9 mouse cellular contexts compared by ENCODE assay signal in genomic region chr6:24530711-24531420, GRCm38 (mm10). TPM values are rescaled to one million over a fixed set of nuclear protein-coding genes. Genes with fewer than 3 reads are reported as not detected.
DNase-seq lines count a peak whose midpoint lies in the region; ATAC-seq lines count a peak whose summit lies in the region.
"Had no signal": no experiment of that assay in that cellular context is flagged by ENCODE, and none has a peak within 500 bp of the region (broad histone marks: within the 10 kb centered on the region; RNA-seq: fewer than 3 reads in every experiment).

No protein-coding gene starts in this region.

- H3K4me3 ChIP-seq in heart, embryonic 12.5 days, result peak overlapping the region; percentile 27
- H3K4me3 ChIP-seq in liver, embryonic 15.5 days (replicated peaks), result no peak overlapping the region

- H3K9me3 ChIP-seq in heart, embryonic 12.5 days (replicated peaks), result no peaks in the 10 kb centered on the region
- no peaks in the 10 kb centered on the region for H3K9me3 ChIP-seq in liver, embryonic 15.5 days (replicated peaks)

- peak; percentile 21 for DNase-seq in gastrocnemius, adult 18-20 months (ENCODE audit: low spot score)
- no peak for DNase-seq in gastrocnemius, adult 8-10 months (ENCODE audit: low spot score in 2 of 2)
- DNase-seq in NIH3T3 (ENCODE audit: low read depth), result peak; percentile 28
- DNase-seq in left cerebral cortex, adult 8-10 months (ENCODE audit: low spot score in 2 of 2), result no peak
- no peak for DNase-seq in right cerebral cortex, postnatal 36 days (ENCODE audit: low spot score in 2 of 2)
- DNase-seq in urinary bladder, postnatal 10 days (ENCODE audit: low spot score), result no peak

- H3K9ac ChIP-seq in heart, embryonic 12.5 days, result peak overlapping the region; percentile 30; the same call in 1 of the 2 replicates
- no peak overlapping the region for H3K9ac ChIP-seq in liver, embryonic 15.5 days

- 0 out of 2 replicates have a peak, but pooled peaks have one; percentile 33 for ATAC-seq in heart, embryonic 12.5 days (ENCODE audit: insufficient number of reproducible peaks, low FRiP score)
- ATAC-seq in liver, embryonic 15.5 days (ENCODE audit: insufficient read depth), result no peak

- peaks cover 31% of the 10 kb centered on the region for H3K4me1 ChIP-seq in heart, embryonic 12.5 days (replicated peaks)
- H3K4me1 ChIP-seq in liver, embryonic 15.5 days (replicated peaks), result peaks cover 22% of the 10 kb centered on the region

- no peaks in the 10 kb centered on the region for H3K36me3 ChIP-seq in heart, embryonic 12.5 days
- H3K36me3 ChIP-seq in liver, embryonic 15.5 days (replicated peaks), result no peaks in the 10 kb centered on the region

- peak overlapping the region; percentile 71 for H3K27ac ChIP-seq in heart, embryonic 12.5 days (ENCODE audit: poor library complexity, severe bottlenecking)
- H3K27ac ChIP-seq in liver, embryonic 15.5 days (replicated peaks), result no peak overlapping the region

- 30% methylated on average over 11 of the region's 11 CpGs for WGBS in heart, embryonic 12.5 days
- 46% methylated on average over 11 of the region's 11 CpGs for WGBS in liver, embryonic 15.5 days (ENCODE audit: insufficient replicate concordance)

- H3K27me3 ChIP-seq in heart, embryonic 12.5 days (replicated peaks), result no peaks in the 10 kb centered on the region
- no peaks in the 10 kb centered on the region for H3K27me3 ChIP-seq in liver, embryonic 15.5 days

- H3K4me2 ChIP-seq in heart, embryonic 12.5 days, result peak overlapping the region; percentile 59
- peak overlapping the region; percentile 33 for H3K4me2 ChIP-seq in liver, embryonic 15.5 days

RNA-seq across cellular contexts. Expression of gene Asb15, which starts 2.9 kb away (rescaled TPM):
- total RNA-seq in gastrocnemius, adult 18-20 months (2021), result 10 to 100 TPM; 69.6 to 81.3 TPM
- total RNA-seq in gastrocnemius, adult 8-10 months (2022), result 10 to 100 TPM; 61.5 to 83.0 (median 66.8) TPM
- polyA plus RNA-seq in heart, embryonic 12.5 days (2016; fragmentation: Nextera tagmentation; extraction: Ambion mirVana), result 0.24 TPM in 1 of 2 replicates, not detected in the other
- polyA plus RNA-seq in liver, embryonic 15.5 days (2015; fragmentation: Nextera tagmentation; extraction: Ambion mirVana), result 0.02 TPM in 1 of 2 replicates, not detected in the other
- total RNA-seq in left cerebral cortex, adult 8-10 months (2022), result not detected
- polyA plus RNA-seq: C2C12 had no signal

RNA-seq across cellular contexts. Expression of gene Ndufa5, which starts 3.1 kb away (rescaled TPM):
- 100 to 1,000 TPM; 639 to 641 TPM for total RNA-seq in gastrocnemius, adult 18-20 months (2021)
- total RNA-seq in gastrocnemius, adult 8-10 months (2022), result 100 to 1,000 TPM; 471 to 626 (median 563) TPM
- 715 and 719 TPM in 2 replicates for polyA plus RNA-seq in heart, embryonic 12.5 days (2016; fragmentation: Nextera tagmentation; extraction: Ambion mirVana)
- 148 and 181 TPM in 2 replicates for polyA plus RNA-seq in liver, embryonic 15.5 days (2015; fragmentation: Nextera tagmentation; extraction: Ambion mirVana)
- 100 to 1,000 TPM; 252 to 307 (median 286) TPM for total RNA-seq in left cerebral cortex, adult 8-10 months (2022)

RNA-seq across cellular contexts. Expression of gene Iqub, which starts 16.0 kb away (rescaled TPM):
- under 1 TPM; 0.19 to 0.23 TPM for total RNA-seq in gastrocnemius, adult 18-20 months (2021)
- under 1 TPM; 0.10 to 0.27 (median 0.19) TPM for total RNA-seq in gastrocnemius, adult 8-10 months (2022)
- 0.36 and 0.40 TPM in 2 replicates for polyA plus RNA-seq in heart, embryonic 12.5 days (2016; fragmentation: Nextera tagmentation; extraction: Ambion mirVana)
- not detected in 2 replicates for polyA plus RNA-seq in liver, embryonic 15.5 days (2015; fragmentation: Nextera tagmentation; extraction: Ambion mirVana)
- total RNA-seq in left cerebral cortex, adult 8-10 months (2022), result 1 to 10 TPM; 2.5 to 3.0 (median 2.8) TPM
- polyA plus RNA-seq: C2C12 had no signal

Comparison
In these comparisons a context has a peak if more than half of its experiments do, and no peak if none do; other contexts are left out.
1. DNase-seq: peak in gastrocnemius, adult 18-20 months (single experiment) and NIH3T3 (single experiment); none in gastrocnemius, adult 8-10 months (0 of 2), left cerebral cortex, adult 8-10 months (0 of 2), right cerebral cortex, postnatal 36 days (0 of 2) and urinary bladder, postnatal 10 days (single experiment).
2. RNA of gene Asb15, which starts 2.9 kb away (total RNA-seq): 69.6 to 81.3 TPM in gastrocnemius, adult 18-20 months and 61.5 to 83.0 TPM in gastrocnemius, adult 8-10 months; not detected in left cerebral cortex, adult 8-10 months; every median in the first group is over 10 times any median in the second.